8 mouse cellular contexts compared by ENCODE assay signal in the genomic region with DNA sequence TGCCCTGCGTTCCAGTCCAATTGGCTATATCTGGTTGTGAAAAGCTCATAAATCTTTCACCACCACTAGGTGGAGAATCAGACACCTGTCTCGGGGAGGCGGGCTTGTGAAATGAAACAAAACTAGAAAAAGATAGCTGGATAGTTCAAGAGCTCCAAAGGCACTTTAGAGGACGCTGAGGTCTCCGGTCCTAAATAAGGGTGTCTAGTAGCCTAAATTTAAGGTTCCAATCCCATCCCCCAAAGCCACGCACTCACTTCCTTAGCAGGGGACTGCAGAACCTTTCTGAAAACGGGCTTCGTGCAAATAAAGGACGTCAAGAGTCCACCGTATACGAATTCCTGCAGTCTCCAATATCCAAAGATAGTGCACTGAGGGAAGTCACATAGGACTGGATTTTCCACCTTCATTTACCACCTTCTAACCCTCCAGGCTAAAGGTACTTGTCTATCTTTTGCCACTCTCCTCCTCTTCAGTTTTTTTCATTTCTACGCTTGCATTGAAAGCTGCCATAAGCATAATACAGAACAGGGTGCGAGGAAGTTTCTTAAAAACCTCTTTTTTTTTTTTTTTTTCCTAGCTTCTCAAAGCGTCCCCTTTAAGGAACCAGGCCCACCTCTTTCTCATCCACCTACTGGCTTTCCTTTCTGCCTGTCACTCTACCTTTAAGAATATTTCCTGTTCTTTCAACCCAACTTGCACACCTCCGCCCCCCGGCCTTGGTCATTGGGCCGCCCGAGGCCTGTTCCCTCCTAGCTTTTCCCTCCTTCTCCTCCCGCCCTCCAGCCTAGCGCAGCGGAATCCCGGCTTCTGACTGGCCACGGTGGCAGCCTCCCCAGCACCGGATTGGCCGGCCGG. TPM values are rescaled to one million over a fixed set of nuclear protein-coding genes. Genes with fewer than 3 reads are reported as not detected.
DNase-seq lines count a peak whose midpoint lies in the region; ATAC-seq and TF ChIP-seq lines count a peak whose summit lies in the region.

No protein-coding gene starts in this region.

- H3K27ac ChIP-seq in forebrain, embryonic 16.5 days (ENCODE audit: low read length) = peak overlapping the region; percentile 80
- H3K27ac ChIP-seq in layer of hippocampus, adult 2 months = peak overlapping the region; percentile 99
- peak overlapping the region; percentile 94 for H3K27ac ChIP-seq in lung, embryonic 14.5 days (ENCODE audit: low read depth)
- peak overlapping the region; percentile 10 for H3K27ac ChIP-seq in olfactory bulb, adult 2 months (ENCODE audit: insufficient read depth, low read depth, low read length)
- H3K27ac ChIP-seq in thymus, adult 2 months (ENCODE audit: control insufficient read depth, insufficient read depth, low read length) = peak overlapping the region; percentile 73

- H3K27me3 ChIP-seq in G1E (ENCODE audit: insufficient read depth, low read length) = no peaks in the 10 kb centered on the region
- no peaks in the 10 kb centered on the region for H3K27me3 ChIP-seq in forebrain, embryonic 16.5 days (replicated peaks; ENCODE audit: control insufficient read depth, insufficient read depth, low read length)
- H3K27me3 ChIP-seq in lung, embryonic 14.5 days (ENCODE audit: insufficient read depth, low read length) = no peaks in the 10 kb centered on the region
- no peaks in the 10 kb centered on the region for H3K27me3 ChIP-seq in thymus, adult 2 months (ENCODE audit: control insufficient read depth, insufficient read depth, low read length)

- peak overlapping the region; percentile 79 for H3K4me2 ChIP-seq in forebrain, embryonic 16.5 days (ENCODE audit: low read length)
- peak overlapping the region; percentile 67 for H3K4me2 ChIP-seq in lung, embryonic 14.5 days

- TF ChIP-seq POLR2A in olfactory bulb, adult 2 months (IDR thresholded peaks at IDR 0.05; ENCODE audit: insufficient read depth, low read depth, low read length) = no peak
- TF ChIP-seq POLR2A in thymus, adult 2 months (IDR thresholded peaks at IDR 0.05; ENCODE audit: control insufficient read depth, extremely low read depth, insufficient read depth, low read length, poor library complexity) = 0 out of 2 replicates have a peak, but pooled peaks have one; percentile 52

- under 1% methylated on average over 26 of the region's 26 CpGs for WGBS in forebrain, embryonic 16.5 days
- under 1% methylated on average over 26 of the region's 26 CpGs for WGBS in lung, embryonic 14.5 days
- under 1% methylated on average over 26 of the region's 26 CpGs for WGBS in olfactory bulb, adult 2 months
- WGBS in thymus, adult 2 months = under 1% methylated on average over 26 of the region's 26 CpGs

- H3K9me3 ChIP-seq in G1E (replicated peaks) = no peaks in the 10 kb centered on the region
- no peaks in the 10 kb centered on the region for H3K9me3 ChIP-seq in forebrain, embryonic 16.5 days (ENCODE audit: control insufficient read depth, low read length)
- no peaks in the 10 kb centered on the region for H3K9me3 ChIP-seq in lung, embryonic 14.5 days (ENCODE audit: low read depth, low read length)

- peak; percentile 97 for ATAC-seq in G1E (ENCODE audit: extremely low read depth, insufficient number of reproducible peaks, low FRiP score, poor library complexity, severe bottlenecking)
- peak; percentile 100 for ATAC-seq in forebrain, embryonic 16.5 days
- peak; percentile 100 for ATAC-seq in lung, embryonic 14.5 days (ENCODE audit: insufficient read depth)

- intact Hi-C loops in heart, postnatal 36 days (cut with DNase I) = loop anchor here (1.0 to 2.0 kb wide), 2 partner anchors 32 to 70 kb away; no protein-coding TSS in a partner anchor

- peaks cover 30% of the 10 kb centered on the region for H3K4me1 ChIP-seq in G1E (ENCODE audit: insufficient read depth, low read depth, low read length)
- H3K4me1 ChIP-seq in forebrain, embryonic 16.5 days (replicated peaks; ENCODE audit: control insufficient read depth, insufficient read depth, low read length) = peaks cover 12% of the 10 kb centered on the region
- H3K4me1 ChIP-seq in lung, embryonic 14.5 days (ENCODE audit: insufficient read depth) = peaks cover 8% of the 10 kb centered on the region; the same call in 1 of the 2 replicates
- no peaks in the 10 kb centered on the region for H3K4me1 ChIP-seq in olfactory bulb, adult 2 months (ENCODE audit: control insufficient read depth, insufficient read depth, low read length)
- peaks cover 5% of the 10 kb centered on the region for H3K4me1 ChIP-seq in thymus, adult 2 months (replicated peaks; ENCODE audit: control insufficient read depth, insufficient read depth, low read length)

- DNase-seq in G1E (ENCODE audit: low spot score) = peak; percentile 97
- DNase-seq in cerebellum, adult 18-20 months = peak; percentile 96 to 100
- DNase-seq in heart, postnatal 36 days = peak; percentile 95 to 96
- peak; percentile 98 to 100 for DNase-seq in layer of hippocampus, adult 2 months (ENCODE audit: low spot score in 2 of 2)
- peak; percentile 98 for DNase-seq in lung, embryonic 14.5 days
- DNase-seq in thymus, adult 2 months = peak; percentile 98

- peak overlapping the region; percentile 56 for H3K9ac ChIP-seq in forebrain, embryonic 16.5 days (replicated peaks; ENCODE audit: low read depth, low read length)
- peak overlapping the region; percentile 95 for H3K9ac ChIP-seq in lung, embryonic 14.5 days

- peaks cover 5% of the 10 kb centered on the region for H3K36me3 ChIP-seq in G1E (replicated peaks)
- H3K36me3 ChIP-seq in forebrain, embryonic 16.5 days (ENCODE audit: control insufficient read depth, insufficient read depth) = no peaks in the 10 kb centered on the region
- no peaks in the 10 kb centered on the region for H3K36me3 ChIP-seq in lung, embryonic 14.5 days (ENCODE audit: insufficient read depth)
- H3K36me3 ChIP-seq in thymus, adult 2 months (ENCODE audit: control insufficient read depth, insufficient read depth, low read length) = no peaks in the 10 kb centered on the region

- peak overlapping the region; percentile 87 for H3K4me3 ChIP-seq in G1E (ENCODE audit: low read depth, low read length)
- H3K4me3 ChIP-seq in forebrain, embryonic 16.5 days (replicated peaks; ENCODE audit: low read length) = peak overlapping the region; percentile 59
- H3K4me3 ChIP-seq in layer of hippocampus, adult 2 months = peak overlapping the region; percentile 98
- H3K4me3 ChIP-seq in lung, embryonic 14.5 days (ENCODE audit: low read depth, low read length) = peak overlapping the region; percentile 89
- H3K4me3 ChIP-seq in olfactory bulb, adult 2 months (ENCODE audit: insufficient read depth, low read depth, low read length) = peak overlapping the region; percentile 41
- peak overlapping the region; percentile 48 for H3K4me3 ChIP-seq in thymus, adult 2 months (ENCODE audit: control insufficient read depth, insufficient read depth, low read length)

- TF ChIP-seq CTCF in G1E (IDR thresholded peaks at IDR 0.05; ENCODE audit: low read depth, low read length) = no peak
- peak; percentile 82 for TF ChIP-seq CTCF in layer of hippocampus, adult 2 months (conservative IDR thresholded peaks at IDR 0.05)
- peak; percentile 56 for TF ChIP-seq CTCF in lung, embryonic 14.5 days (IDR thresholded peaks at IDR 0.05; ENCODE audit: low read depth)
- TF ChIP-seq CTCF in olfactory bulb, adult 2 months (IDR thresholded peaks at IDR 0.05; ENCODE audit: insufficient read depth, low read depth, low read length) = no peak
- TF ChIP-seq CTCF in thymus, adult 2 months (IDR thresholded peaks at IDR 0.05; ENCODE audit: borderline replicate concordance, control insufficient read depth, extremely low read depth, insufficient read depth, low read length, poor library complexity) = 0 out of 2 replicates have a peak, but pooled peaks have one; percentile 32

RNA-seq across cellular contexts. Expression of a gene that starts 0.5 kb away (rescaled TPM):
- total RNA-seq in G1E (2014; fragmentation: Nextera tagmentation) (50.4 and 56.7 TPM in 2 replicates), G1E (2017) (10.2 TPM in 2 replicates)
- polyA plus RNA-seq in G1E (2012) = 4.0 and 4.4 TPM in 2 replicates
- 3.3 and 4.0 TPM in 2 replicates for polyA plus RNA-seq in forebrain, embryonic 16.5 days (2015; fragmentation: Nextera tagmentation; extraction: Ambion mirVana)
- 10 to 100 TPM; 16.4 to 18.8 TPM for total RNA-seq in heart, postnatal 36 days (2021)
- 10 to 100 TPM; 41.4 to 43.0 TPM for total RNA-seq in layer of hippocampus, adult 2 months (2021)
- 5.0 and 5.1 TPM in 2 replicates for polyA plus RNA-seq in lung, embryonic 14.5 days (2014; fragmentation: Nextera tagmentation; extraction: Ambion mirVana)
- not detected in 2 replicates for polyA plus RNA-seq in olfactory bulb, adult 2 months (2012; ENCODE audit: insufficient read depth, insufficient read length, low replicate concordance, missing spikeins)
- 12.7 and 13.6 TPM in 2 replicates for polyA plus RNA-seq in thymus, adult 2 months (2012; rRNA removed)

RNA-seq across cellular contexts. Expression of a gene that starts 32.9 kb away (rescaled TPM):
- 171 and 207 TPM in 2 replicates for total RNA-seq in G1E (2014; fragmentation: Nextera tagmentation)
- total RNA-seq in G1E (2017) = 73.3 and 89.8 TPM in 2 replicates
- 44.5 and 57.3 TPM in 2 replicates for polyA plus RNA-seq in G1E (2012)
- 80.5 and 90.1 TPM in 2 replicates for polyA plus RNA-seq in forebrain, embryonic 16.5 days (2015; fragmentation: Nextera tagmentation; extraction: Ambion mirVana)
- total RNA-seq in heart, postnatal 36 days (2021) = 10 to 100 TPM; 53.8 to 59.1 TPM
- total RNA-seq in layer of hippocampus, adult 2 months (2021) = 10 to 100 TPM; 59.2 to 61.1 TPM
- 79.0 and 82.6 TPM in 2 replicates for polyA plus RNA-seq in lung, embryonic 14.5 days (2014; fragmentation: Nextera tagmentation; extraction: Ambion mirVana)
- polyA plus RNA-seq in olfactory bulb, adult 2 months (2012; ENCODE audit: insufficient read depth, insufficient read length, low replicate concordance, missing spikeins) = not detected in 2 replicates
- 8.7 and 12.9 TPM in 2 replicates for polyA plus RNA-seq in thymus, adult 2 months (2012; rRNA removed)

RNA-seq across cellular contexts. Expression of a gene that starts 33.0 kb away (rescaled TPM):
- total RNA-seq in G1E (2014; fragmentation: Nextera tagmentation) = 57.4 and 62.7 TPM in 2 replicates
- total RNA-seq in G1E (2017) = 158 and 174 TPM in 2 replicates
- 1.6 and 2.7 TPM in 2 replicates for polyA plus RNA-seq in G1E (2012)
- polyA plus RNA-seq in forebrain, embryonic 16.5 days (2015; fragmentation: Nextera tagmentation; extraction: Ambion mirVana) = 120 and 122 TPM in 2 replicates
- total RNA-seq in heart, postnatal 36 days (2021) = 10 to 100 TPM; 27.5 to 27.6 TPM
- total RNA-seq in layer of hippocampus, adult 2 months (2021) = 100 to 1,000 TPM; 535 to 581 TPM
- polyA plus RNA-seq in lung, embryonic 14.5 days (2014; fragmentation: Nextera tagmentation; extraction: Ambion mirVana) = 56.4 and 59.6 TPM in 2 replicates
- polyA plus RNA-seq in olfactory bulb, adult 2 months (2012; ENCODE audit: insufficient read depth, insufficient read length, low replicate concordance, missing spikeins) = 173 and 235 TPM in 2 replicates
- 17.2 and 18.4 TPM in 2 replicates for polyA plus RNA-seq in thymus, adult 2 months (2012; rRNA removed)

Comparison
In these comparisons a context has a peak if more than half of its experiments do, and no peak if none do; other contexts are left out.
1. Peak in every context shown above with its lines: DNase-seq, ATAC-seq, H3K4me3 ChIP-seq and H3K27ac ChIP-seq.
2. H3K4me3 ChIP-seq: peak in every context shown above with its lines; median percentile 98 in layer of hippocampus, adult 2 months; 89 in lung, embryonic 14.5 days; 87 in G1E; 59 in forebrain, embryonic 16.5 days; 48 in thymus, adult 2 months; 41 in olfactory bulb, adult 2 months.
3. CTCF ChIP-seq: peak in layer of hippocampus, adult 2 months (single experiment), lung, embryonic 14.5 days (single experiment) and thymus, adult 2 months (single experiment); none in G1E (single experiment) and olfactory bulb, adult 2 months (single experiment).
4. H3K27ac ChIP-seq: peak in every context shown above with its lines; median percentile 99 in layer of hippocampus, adult 2 months; 94 in lung, embryonic 14.5 days; 80 in forebrain, embryonic 16.5 days; 73 in thymus, adult 2 months; 10 in olfactory bulb, adult 2 months.